Mouse (Mus musculus) adrenal gland, postnatal 14 days (tissue): ENCODE measurements at regions not wholly inside any gene's neighbourhood (a gene's known extent, or its start where the extent isn't known, plus 50 kb on each side); places are given as distances from the start of the nearest gene placed in this dataset.

Experiments used
- DNase-seq: peaks from one replicate; pipeline ENCODE4 v3.0.0; 2021; ENCODE audit warnings: mixed read lengths

GRCm38 (mm10) chr1:151121686-151122085 is 60.7 kb upstream of the Gm47985 start:
- no peak for DNase-seq

DNA sequence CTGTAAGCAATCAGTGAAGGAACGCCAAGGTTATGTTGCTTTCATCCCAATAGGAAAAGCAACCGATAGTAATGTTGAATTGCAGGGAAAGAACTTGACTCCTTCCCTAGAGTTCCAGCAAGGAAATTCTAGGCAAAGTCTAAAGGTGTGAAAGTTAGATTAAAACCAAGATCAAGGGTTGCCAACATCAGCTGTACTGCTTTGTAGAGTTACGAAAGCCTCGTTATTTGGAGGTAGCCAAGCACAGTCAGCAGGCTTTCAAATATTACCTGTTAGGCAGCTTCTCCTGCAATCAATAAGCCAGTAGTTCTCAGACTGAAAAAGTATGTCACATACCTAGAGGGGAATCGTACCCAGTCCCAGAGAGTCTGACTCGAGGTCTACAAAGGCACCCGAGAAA is 58.4 kb upstream of the Gm47985 start:
- no peak for DNase-seq

DNA sequence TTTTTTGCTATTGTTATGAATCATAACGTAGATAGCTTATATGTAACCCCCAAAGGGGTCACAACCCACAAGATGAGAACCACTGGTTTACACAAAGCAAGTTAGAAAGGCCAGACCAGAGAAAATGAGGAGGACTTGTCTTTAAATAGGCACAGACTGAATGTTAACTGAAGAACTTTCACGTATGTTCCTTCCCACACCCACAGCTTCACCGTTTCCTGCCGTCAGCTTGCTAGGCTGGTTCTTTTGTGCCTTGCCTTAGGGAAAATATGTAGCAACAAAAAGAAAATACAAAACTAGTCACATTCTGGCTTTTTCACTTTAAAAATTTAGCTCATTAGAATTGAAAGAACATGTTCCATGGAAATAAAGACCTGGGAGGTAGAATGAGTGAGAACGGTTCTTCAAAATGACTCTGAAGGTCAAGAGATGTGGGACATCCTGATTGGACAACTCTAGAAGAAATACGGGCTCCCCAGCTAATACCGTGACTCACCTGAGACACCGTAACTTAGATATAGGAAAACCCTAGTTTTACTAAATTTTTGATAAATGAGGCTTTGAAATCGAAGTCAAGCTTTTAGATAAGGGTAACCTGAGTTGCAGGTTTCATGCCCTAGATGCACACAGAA is 57.2 kb upstream of the Gm47985 start:
- no peak for DNase-seq

GRCm38 (mm10) chr1:151125764-151126485 is 56.4 kb upstream of the Gm47985 start:
- no peak for DNase-seq

GRCm38 (mm10) chr1:151126756-151127155 is 55.6 kb upstream of the Gm47985 start:
- no peak for DNase-seq

DNA sequence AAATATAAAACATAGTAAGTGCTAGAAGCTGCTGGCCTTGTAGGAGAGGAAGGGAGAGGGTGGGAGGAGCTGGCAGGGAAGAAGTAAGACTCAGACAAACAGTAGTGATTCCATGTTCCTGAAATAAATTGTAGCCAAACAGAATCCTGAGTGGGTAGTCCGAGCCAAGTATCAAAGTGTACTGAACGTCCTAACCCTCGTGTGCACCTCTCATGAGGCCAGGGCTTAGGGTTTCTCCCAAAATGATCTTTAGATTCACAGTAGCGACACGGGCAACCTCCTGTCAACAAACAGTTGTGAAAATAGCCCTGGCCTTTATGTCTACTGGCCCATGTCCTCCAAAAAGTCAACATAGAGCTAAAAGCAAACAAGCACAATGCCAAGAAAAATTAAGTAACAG is 54.3 kb upstream of the Gm47985 start:
- DNase-seq, result peak; percentile 32

DNA sequence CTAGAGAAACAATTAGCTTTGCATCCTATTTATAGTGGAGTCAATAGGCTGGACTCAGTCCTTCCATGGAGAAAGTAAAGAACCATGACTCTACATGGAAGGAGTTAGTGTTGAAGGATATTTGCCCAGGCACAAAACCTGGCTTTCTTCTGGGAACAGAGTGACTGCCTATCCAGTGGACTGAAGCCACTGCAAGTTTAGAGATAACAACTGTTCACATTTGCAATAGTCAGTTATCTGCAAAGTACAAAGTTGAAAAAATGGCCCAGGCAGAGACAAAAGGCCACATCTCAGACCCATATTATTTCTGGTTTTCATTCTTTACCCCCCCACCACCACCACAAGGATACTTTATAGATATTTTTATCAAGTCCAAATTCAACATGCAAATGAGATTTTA is 53.4 kb upstream of the Gm47985 start:
- DNase-seq, result no peak

DNA sequence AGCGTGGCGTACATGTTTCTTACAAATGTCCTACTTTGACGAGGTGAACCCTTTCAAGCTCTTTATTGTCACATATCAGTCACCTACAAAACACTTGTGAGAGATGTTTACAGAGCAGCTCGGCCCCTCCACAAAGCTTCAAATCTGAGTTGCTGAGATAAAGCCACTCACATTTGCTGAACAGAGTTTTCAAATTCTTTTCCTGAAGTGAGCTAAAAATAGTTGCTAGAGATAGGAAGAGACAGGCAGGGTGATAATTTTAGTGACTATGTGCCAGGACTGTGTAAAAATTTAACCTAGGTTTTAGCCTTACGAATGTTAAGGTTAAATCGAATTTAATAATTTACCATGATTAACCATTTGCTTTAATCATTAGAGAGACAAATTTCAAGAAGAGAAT is 52.3 kb upstream of the Gm47985 start:
- no peak for DNase-seq

DNA sequence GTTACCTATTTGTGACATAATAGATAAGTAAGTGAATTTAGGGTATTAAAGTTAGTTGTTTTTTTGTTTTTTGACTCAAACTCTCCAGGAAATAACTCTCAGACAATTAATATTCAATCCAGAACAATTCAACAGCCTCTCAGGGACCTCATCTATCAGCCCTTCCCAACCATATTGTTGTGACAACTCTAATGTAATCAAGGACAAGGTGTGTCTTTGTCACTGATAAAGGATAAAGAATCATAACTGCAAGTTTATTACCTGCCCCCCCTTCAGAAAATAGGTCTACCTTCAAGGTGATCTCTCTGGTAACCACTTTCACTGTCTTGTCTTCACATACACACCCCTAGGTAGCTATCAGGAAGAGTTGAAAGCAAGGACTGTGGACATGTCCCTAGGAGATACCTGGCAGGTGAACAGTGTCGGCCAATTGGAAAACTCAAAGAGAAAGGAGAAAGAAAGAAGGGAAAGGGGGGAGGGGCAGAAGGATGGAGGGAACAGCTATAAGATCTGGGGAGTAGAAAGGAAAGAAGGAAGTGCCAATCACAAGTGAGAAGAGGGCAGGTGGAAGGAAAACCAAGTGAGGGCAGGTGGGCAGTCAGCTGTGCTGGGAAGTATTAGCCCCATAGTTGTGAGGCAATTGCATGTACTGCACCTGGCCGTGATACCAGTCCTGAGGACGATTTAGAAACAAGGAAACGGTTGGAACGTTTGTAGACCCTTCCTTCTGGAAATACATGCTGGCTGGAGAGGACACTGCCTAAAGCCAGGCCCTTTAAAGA is 51.3 kb upstream of the Gm47985 start:
- no peak for DNase-seq

DNA sequence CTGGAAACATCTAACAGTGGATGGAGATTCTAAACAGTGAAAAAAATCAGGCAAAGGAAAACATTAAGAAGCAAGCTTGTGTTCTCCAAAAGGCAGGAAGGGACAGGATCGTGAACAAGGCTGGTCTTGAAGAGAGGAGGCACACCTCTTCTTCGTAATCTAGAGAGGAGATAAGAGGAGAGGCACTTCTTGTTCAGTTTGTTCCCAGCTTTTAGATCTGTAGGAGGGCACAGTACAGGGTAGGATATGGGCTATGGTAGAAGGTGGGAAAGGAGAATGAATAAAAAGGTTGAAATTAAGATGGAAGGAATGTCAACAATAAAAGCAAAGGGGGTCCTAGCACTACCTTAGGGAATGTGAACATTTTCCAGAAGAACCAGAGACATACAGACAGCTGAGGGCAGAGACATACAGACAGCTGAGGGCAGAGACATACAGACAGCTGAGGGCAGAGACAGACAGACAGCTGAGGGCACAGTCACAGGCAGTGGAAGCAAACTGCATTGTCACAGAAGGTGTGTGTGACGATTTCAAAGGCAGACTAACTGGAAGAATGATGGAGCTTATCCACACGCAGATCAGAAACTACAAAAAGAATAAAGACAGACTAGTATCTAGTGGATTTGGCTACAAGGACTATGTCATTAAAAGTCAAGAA is 50.6 kb upstream of the Gm47985 start:
- DNase-seq, result no peak
